Mouse (Mus musculus): ENCODE data around the gene Pafah1b2. TPM values are rescaled to one million over a fixed set of nuclear protein-coding genes. Genes with fewer than 3 reads are reported as not detected.

The Pafah1b2 gene
- total RNA-seq, 2 experiments from 2014 or later = 85.1 to 87.3 TPM

GRCm38 (mm10) chr9:45945721-45946120, 66.8 kb downstream of the Pafah1b2 start:
- intact Hi-C loops (cut with DNase I) = no loop called here
- DNase-seq = no peak

- intact Hi-C loops (cut with DNase I) = no loop called here
- DNase-seq = no peak
Measured at GRCm38 (mm10) chr9:45944506-45945400, 67.7 kb downstream of the Pafah1b2 start.

- no peak for DNase-seq
- intact Hi-C loops (cut with DNase I) = no loop called here
Measured at GRCm38 (mm10) chr9:45943628-45944505, 68.6 kb downstream of the Pafah1b2 start.

- intact Hi-C loops (cut with DNase I) = no loop called here
- DNase-seq = no peak
Measured at GRCm38 (mm10) chr9:45942916-45943315, 69.6 kb downstream of the Pafah1b2 start.

- intact Hi-C loops (cut with DNase I) = no loop called here
- DNase-seq = no peak
Measured at GRCm38 (mm10) chr9:45942464-45942863, 70.0 kb downstream of the Pafah1b2 start.

GRCm38 (mm10) chr9:45941329-45941888, 71.1 kb downstream of the Pafah1b2 start:
- DNase-seq = no peak
- intact Hi-C loops (cut with DNase I) = no loop called here

- intact Hi-C loops (cut with DNase I) = no loop called here
- no peak for DNase-seq
Measured at GRCm38 (mm10) chr9:45939794-45940193, 72.7 kb downstream of the Pafah1b2 start.

- intact Hi-C loops (cut with DNase I) = no loop called here
- no peak for DNase-seq
Measured at GRCm38 (mm10) chr9:45938952-45939637, 73.4 kb downstream of the Pafah1b2 start.

- peak; percentile 63 to 64 for DNase-seq
- intact Hi-C loops (cut with DNase I) = no loop called here
Measured at GRCm38 (mm10) chr9:45938088-45938487, 74.4 kb downstream of the Pafah1b2 start.

- DNase-seq = peak; percentile 78 to 85
Measured at GRCm38 (mm10) chr9:45936883-45937282, 75.6 kb downstream of the Pafah1b2 start.

GRCm38 (mm10) chr9:45935628-45936210, 76.8 kb downstream of the Pafah1b2 start, which contains the start of gene Tagln:
TSS of gene Tagln (minus strand) at chr9:45936058.
- intact Hi-C loops (cut with DNase I) = no loop called here
- DNase-seq = peak in 1 of 2 experiments; percentile 44

More at GRCm38 (mm10) chr9:45936883-45937282, 75.6 kb downstream of the Pafah1b2 start:
- intact Hi-C loops (cut with DNase I) = loop anchor here (1.0 kb wide), 1 partner anchor 26 kb away; no protein-coding TSS in a partner anchor

GRCm38 (mm10) chr9:45932571-45933415, 79.7 kb downstream of the Pafah1b2 start:
- DNase-seq = no peak
- intact Hi-C loops (cut with DNase I) = no loop called here

GRCm38 (mm10) chr9:45931958-45932357, 80.5 kb downstream of the Pafah1b2 start:
- no peak for DNase-seq
- intact Hi-C loops (cut with DNase I) = no loop called here

GRCm38 (mm10) chr9:45929285-45929684, 83.2 kb downstream of the Pafah1b2 start:
- no peak for DNase-seq

GRCm38 (mm10) chr9:45919895-45920294, 92.6 kb downstream of the Pafah1b2 start:
- no peak for DNase-seq
- intact Hi-C loops (cut with DNase I) = no loop called here

More at GRCm38 (mm10) chr9:45929285-45929684, 83.2 kb downstream of the Pafah1b2 start:
- intact Hi-C loops (cut with DNase I) = no loop called here

- intact Hi-C loops (cut with DNase I) = no loop called here
- DNase-seq = peak; percentile 59 to 64
Measured at GRCm38 (mm10) chr9:45917041-45917934, 95.2 kb downstream of the Pafah1b2 start.

- DNase-seq = no peak
- intact Hi-C loops (cut with DNase I) = no loop called here
Measured at GRCm38 (mm10) chr9:45915659-45916058, 96.8 kb downstream of the Pafah1b2 start.
